Mouse (Mus musculus) urinary bladder, postnatal 4 days (tissue): ENCODE measurements at regions not wholly inside any gene's neighbourhood (a gene's known extent, or its start where the extent isn't known, plus 50 kb on each side); places are given as distances from the start of the nearest gene placed in this dataset.

Source experiments
- DNase-seq, 2 experiments: peaks; one replicate each; pipeline ENCODE4 v3.0.0; 2021 to 2022; ENCODE audit warnings: low spot score in 2 of 2

DNA sequence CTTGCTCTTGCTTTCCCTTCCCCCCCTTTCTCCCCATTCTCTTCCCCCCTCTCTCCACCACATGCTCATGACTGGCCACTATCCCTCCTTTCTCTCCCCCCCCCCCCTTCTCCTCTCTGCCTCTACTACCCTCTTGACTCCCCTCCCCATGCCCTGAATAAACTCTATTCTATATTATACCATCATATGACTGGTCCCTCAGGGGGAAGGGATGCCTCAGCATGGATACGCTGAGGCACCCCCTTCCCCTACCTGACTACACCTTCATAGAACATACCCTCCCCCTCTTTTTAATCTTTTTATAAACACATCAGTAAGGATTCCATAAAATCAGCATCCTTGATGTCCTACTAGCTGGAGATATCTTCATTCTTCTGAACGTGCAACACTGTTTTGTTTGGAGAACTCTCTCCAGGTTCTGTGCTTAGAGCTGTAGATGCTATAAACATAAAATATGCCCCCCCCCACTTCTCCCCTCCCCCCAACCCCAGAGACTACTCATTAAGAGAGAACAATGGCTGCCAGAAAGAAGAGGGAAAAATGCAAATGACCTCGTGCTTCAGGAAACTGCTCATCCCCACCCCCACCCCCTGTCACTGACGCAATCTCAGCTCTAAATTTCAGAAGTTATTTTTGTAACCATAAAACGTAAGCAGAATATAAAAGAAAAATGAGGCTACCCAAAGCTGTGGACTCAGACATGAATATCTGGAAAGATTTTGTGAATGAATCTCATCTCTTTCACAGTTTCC, 102.3 kb downstream of the Pja2 start:
- DNase-seq = no peak

DNA sequence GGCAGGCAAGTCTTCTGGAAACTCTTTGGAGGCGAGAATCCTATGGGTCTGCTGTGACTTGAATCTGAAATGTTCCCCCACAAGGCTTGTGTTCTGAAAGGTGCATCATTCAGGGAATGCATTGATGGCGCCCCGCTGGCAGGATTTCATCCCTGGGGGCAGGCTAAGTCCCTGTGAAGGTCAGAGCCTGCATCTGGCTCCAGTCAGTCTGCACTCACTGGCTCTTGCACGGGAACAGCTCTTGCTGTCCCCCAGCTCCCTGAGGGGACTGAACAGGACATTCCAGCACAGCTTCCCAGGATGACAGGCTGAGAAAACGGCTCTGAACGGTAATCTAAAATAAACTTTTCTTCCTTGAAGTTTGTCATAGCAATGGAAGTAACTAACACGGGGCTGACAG, 117.1 kb downstream of the Pja2 start:
- DNase-seq = no peak

DNA sequence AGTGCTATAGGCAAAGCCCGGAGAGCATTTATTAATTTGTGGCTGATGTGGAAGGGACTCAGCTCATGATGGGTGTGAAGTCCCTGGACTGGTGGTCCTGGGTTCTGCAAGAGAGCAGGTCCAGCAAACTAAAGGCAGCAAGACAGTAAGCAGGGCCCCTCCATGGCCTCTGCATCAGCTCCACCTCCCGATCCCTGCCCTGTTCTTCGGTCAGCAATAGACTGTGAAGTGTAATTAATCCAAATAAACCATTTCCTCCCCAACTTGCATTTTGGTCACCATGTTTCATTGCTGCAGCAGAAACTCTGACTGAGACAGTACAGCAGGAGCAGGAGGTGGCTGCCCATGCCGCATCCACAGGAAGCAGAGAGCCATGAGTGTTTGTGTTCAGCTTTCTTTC, 118.5 kb downstream of the Pja2 start:
- DNase-seq = no peak

DNA sequence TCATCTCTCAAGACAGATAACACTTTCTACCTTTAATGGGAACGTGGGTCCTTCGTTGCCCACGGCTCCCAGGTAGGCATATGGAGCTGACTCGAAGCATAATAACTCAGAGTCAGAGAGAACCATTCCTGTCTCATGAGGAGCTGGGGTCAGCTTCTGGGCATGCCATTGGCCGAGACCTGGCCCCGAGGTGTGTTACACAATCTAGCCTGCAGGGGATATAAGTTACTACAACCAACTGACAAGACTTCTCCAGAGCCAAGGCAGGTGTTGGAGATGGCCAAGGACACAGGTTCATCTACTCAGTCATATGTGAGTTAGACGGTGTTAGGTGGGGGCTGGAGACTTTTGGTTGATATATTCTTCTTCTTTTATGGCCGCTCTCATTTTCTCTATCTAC, 120.4 kb downstream of the Pja2 start:
- DNase-seq = no peak

DNA sequence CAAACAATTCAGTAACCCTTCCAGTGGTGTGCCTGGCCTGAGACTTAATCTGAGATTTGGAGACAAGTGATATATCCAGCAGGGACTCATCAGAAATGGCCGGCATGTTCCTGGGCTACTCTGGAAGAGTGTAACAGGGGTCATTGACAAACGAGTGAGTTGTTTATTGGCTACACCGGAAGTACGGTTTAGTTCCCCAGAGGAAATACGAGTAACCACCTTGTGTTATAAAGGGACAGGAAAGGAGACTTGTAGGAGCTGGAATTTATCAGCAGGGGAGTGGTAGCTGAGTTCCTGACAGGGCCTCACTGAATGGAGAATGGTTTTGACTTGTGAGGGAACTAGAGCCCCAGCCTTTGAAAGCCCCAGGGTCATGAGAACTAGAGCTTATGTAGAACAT, 121.3 kb downstream of the Pja2 start:
- no peak for DNase-seq

DNA sequence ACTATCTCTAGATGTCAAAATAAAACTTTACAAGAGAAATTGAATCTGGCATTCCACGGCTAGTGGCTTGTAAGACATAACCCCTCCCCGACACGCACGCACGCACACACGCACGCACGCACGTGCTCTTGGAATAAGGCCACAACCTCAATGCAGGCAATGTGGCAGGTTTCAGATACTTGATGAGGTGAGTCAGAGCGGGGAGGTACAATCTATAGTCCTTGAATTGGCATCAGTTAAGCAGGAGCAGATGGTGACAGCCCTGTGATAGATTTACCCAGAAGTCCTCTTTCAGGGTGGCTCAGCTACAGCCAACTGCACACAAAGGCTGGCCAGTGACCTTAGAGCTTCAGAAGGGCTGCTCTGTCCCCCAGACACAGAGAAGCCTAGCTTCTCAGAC, 122.1 kb downstream of the Pja2 start:
- no peak for DNase-seq

DNA sequence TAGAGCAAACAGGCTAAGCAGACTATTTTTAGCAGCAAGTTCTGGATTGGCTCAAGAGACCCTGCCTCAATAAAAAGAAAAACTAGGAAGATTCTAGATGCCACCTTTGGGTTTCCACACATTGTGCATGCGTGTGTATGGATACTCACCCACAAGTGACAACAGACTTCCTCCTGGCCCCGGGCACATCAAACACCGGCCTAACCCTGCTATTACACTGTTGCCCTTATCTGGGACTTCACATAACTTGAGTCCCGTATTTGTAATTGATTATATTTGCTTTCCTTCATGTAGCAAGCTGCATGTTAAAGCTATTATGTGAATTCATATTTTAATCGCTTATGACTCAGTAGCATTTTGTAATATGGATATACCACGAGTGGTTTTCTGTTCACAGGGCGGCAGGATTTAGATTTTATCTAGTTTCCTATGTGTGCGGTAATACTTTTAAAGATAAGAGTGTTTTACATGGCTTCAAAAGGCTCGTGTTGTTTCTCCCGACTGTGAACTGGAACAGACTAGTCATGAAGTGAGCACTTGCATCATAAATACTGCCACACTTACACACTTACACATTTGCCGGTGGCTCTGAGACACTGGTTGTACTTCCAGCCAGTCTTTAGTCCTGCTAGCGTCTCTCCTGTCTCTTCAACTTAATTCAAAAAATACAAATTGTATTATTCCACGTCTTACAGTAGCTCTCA, 123.4 kb downstream of the Pja2 start:
- no peak for DNase-seq

DNA sequence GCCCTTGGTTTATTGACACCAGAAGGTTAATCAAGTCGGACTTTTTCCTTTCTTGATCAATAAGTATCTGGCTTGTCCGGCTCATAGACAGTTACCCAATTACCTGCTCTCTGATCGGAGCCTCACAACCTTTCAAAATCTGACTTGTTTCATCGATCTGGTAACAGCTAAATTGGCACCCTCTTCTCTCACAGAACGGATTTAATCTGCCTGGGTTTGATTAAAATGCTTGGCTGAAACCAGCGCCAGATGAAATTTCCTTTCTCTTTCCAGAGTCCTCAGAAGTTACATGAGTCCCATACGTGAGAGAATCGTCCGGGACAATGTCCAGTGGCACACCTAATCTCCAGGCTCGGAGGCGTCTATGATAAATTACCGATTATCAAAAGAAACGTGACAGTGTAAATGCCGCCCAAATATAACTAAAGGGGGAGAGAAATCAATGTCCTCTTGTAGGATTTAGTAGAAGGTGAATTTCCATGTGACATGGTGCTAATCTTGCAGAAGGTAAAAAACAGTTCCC, 125.5 kb downstream of the Pja2 start:
- DNase-seq = peak in 1 of 2 experiments; percentile 2

DNA sequence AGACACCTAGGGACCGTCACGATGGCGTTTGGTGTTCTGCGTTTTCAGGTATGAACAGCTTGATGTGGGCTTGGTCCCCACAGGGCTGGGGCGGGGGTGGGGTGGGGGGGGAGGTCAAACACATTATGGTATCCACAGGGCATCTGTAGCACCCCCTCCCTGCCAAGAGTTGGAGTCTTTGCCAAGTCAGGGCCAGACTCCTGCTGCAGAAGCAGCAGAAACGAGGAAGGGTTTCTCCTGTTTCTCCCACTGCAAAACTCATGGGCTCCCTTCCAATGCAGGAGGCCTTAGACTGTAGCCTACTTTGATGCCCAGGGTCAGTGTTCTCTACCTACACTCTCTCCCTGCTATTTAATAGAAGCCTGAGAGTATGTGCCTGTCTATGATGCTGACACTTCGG, 128.1 kb downstream of the Pja2 start:
- peak in 1 of 2 experiments; percentile 10 for DNase-seq

DNA sequence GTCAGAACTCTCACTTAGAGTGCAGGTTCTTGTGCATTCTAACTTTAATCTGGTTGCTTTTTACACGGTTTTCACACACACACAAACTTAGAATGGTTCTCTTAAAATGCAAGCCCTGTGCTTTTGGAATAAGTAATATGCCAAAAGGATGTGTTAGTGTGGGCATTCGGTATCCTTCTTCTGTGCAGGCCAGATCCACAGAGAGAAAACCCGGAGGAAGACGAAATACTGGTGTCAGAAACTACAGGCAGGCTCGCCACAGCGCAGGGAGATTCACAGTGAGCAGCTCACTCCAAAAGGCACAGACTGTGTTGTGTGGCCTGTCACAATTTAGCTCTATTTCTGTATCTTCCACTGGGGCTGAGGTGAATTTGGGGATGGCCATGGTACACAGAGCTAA, 129.5 kb downstream of the Pja2 start:
- DNase-seq = no peak

DNA sequence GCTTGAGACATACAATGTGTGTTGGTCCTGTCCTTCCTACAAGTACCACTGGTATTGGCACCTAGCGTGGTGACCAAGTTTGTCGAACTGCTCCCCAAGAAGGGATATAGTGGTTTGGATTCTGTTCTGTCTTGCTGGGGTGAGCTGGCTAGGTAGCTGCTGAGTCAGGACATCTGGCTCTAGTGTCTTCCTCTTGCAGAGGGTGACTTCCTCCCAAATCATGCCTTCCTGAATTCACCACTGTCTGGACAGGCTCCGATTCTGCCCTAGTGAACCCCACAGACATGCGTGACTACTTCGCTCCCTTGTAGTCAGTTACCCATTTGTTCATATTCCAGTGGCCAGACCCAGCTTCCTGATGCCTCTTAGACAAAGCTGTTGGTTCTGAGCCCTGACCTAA, 130.1 kb downstream of the Pja2 start:
- DNase-seq = no peak

DNA sequence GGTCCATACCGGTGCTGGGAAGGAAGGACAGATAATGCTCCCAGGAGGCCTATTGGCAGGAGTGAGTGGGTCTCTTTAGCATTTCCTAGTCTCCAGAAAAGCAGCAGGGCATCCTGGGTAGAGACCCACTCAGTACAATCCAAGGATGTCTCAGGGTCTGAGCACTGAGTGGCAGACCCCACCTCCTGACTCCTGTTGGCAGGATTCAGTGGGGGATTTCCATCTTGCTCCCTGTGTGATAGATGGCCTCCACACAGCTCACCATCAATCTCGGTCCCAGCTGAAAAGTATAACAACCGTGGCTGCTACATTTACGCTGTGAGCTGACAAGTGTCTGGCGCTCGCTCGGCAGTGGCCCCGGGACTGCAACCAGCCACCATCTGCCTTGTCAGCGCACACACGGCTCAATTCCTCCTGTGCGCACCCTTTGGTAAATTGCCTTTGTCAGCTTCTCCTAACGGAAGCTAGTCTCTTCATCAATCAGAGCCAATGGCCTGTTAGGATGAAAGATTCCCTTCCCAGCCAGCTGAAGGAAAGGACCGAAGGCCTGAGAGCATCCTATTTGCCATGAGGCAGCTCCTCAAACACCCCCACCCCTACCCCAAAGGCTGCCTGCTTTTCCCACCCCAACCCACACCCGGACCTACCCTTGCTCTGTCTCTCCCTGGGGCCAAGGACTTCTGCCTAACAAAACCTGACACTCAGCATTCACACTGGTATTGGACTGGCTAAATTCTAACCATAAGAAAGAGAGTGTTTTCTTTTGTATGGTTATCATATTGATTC, 131.4 kb downstream of the Pja2 start:
- peak in 1 of 2 experiments; percentile 16 for DNase-seq

DNA sequence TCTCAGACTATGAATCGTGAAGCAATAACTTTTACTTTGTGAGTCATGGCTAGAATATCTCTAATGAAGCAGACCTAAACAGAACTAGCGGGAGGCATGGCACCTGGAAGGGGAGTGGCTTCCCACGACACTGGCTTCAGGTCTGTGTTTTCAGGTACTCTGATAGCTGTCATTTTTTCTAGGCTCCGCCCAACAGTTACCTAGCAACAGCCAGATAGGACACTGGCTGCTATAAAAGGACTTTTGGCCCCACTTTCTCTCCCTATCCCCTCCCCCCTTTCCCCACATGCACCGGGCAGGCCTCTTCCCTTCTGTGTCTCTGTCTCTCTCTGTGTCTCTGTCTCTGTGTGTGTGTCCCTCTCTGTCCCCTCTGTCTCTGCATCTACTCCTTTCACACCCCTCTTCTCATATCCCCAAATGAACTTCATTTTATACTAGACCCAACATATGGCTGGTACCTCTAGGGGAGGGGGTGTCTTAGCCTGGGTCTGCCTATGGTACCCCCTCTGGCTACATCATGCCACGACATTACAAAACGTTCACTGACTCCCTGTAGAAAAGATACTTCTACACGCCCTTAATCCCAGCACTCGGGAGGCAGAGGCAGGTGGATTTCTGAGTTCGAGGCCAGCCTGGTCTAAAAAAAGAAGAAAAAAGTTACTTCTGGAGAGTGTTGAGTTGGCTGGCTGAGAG, 132.3 kb downstream of the Pja2 start:
- DNase-seq = peak in 1 of 2 experiments; percentile 12

DNA sequence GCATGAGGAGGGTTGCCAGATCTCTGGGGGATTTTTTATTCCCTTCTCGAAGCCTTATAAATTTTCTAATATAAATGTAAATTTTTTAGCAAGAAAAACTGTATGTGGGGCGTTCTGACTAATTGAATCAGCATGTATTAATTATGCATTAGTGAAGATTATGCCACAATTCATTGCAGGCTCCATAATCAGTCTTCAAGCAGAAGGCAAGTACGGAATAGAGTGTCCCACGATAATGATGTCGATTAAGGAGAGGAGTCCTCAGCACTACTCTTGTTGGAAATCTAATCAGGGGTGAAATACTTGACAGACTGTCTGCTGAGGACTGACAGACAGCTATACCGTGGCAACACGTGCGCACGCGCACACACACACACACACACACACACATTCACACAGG, 135.3 kb downstream of the Pja2 start:
- DNase-seq = no peak

DNA sequence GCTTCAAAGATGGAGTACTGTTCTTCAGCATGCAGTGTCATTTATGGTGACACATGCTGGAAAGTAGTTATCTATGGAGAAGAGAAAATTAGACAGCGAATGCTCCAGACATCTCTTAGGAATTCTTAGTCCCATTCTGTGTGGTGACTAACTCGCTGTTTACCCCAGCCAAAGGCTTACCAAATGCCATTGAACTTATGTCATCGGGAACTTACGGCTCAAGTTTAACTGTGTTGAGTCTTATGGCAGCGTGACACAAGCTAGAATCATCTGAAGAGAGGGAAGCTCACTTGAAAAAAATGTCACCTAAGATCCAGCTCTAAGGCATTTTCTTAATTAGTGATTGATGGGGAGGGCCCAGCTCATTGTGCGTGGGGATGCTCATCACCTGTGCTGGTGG, 138.7 kb downstream of the Pja2 start:
- DNase-seq = no peak
